Mouse (Mus musculus): ENCODE measurements around the gene Cnksr2.

Cnksr2 gene

DNA sequence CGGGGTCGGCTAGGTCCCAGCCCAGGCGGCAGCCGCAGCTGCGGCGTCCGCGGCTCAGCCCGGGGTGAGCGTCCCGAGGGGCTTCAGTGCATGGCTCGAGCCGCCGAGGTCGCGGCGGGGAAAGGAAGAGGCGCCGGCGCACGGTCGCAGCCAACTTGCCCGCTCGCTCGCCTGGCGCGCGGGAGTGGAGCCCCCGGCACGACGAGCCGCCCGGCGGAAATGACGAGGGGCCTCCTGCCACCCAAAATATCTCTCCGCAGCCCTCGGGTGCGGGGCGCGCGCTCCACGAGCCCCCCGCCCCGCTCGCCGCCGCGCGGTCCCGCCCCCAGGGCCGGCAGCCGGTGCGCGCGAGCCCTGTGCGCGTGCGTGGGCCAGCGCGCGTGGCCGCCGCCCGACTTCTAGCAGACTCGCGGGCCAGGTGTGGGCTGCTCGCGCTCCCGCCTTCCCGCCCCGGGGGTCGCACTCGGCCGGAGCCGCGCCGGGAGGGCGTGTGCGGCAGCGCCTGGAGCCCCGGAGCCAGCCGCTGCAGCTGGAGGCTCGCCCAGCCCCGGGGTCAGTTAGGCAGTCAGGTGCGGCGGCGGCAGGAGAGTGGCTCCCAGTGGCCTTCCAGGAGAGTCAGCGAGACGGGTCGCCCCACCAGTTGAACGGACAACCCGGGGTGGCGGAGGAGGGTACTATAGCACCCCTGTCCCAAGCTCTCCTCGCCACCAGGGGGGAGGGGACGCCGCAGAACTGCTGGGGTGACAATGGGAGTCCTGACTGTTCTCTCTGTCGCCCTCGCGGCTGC, at the start of gene Cnksr2:
TSS of gene Cnksr2 (minus strand) at position 238 of the 787 bp plus-strand sequence.
- no peak for DNase-seq

DNA sequence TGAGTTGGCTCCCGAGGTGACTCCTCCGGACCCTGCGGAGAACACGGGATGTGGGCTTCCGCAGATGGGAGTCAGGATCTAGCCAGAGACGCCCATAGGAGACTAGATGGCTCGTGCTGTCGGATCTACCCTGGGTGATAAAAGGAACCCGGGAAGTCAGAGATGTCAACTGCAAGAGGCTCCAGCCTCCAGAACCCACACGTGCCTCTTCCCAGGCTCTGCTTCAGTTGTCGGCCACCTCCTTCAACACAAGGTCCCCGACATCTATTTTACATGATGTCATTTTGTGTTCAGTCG, 698 bp upstream of the Cnksr2 start:
- no peak for DNase-seq

GRCm38 (mm10) chrX:158042255-158043056, 638 bp downstream of the Cnksr2 start:
- DNase-seq = no peak

- no peak for DNase-seq
These were observed 1.4 kb downstream of the Cnksr2 start for GRCm38 (mm10) chrX:158041703-158042102.

DNA sequence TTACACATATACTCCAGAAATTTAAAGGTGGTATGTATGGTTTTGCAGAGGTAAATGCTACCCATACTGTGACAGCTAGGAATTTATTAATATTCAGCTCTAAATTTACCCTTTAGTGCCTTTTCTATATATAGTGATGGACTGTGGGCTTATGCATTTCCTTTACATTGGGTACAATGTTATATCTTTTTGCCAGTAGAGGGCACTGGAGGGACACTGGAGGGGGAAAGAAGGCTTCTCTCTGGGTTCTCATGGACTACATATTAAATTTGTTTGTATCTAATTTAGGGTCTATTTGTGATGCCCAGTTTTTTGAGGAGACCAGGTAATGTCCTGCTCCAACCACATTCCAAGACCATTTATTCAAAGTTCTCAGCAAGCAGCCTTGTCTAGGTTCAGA, 91.4 kb downstream of the Cnksr2 start:
- no peak for DNase-seq

- no peak for DNase-seq
These were observed 93.8 kb downstream of the Cnksr2 start for GRCm38 (mm10) chrX:157949256-157949655.

GRCm38 (mm10) chrX:157945121-157945520, 98.0 kb downstream of the Cnksr2 start:
- no peak for DNase-seq

GRCm38 (mm10) chrX:157936611-157937010, 106.5 kb downstream of the Cnksr2 start:
- no peak for DNase-seq

GRCm38 (mm10) chrX:157920093-157920492, 123.0 kb downstream of the Cnksr2 start:
- no peak for DNase-seq

- DNase-seq = no peak
These were observed 213.1 kb downstream of the Cnksr2 start for GRCm38 (mm10) chrX:157829983-157830382.

DNA sequence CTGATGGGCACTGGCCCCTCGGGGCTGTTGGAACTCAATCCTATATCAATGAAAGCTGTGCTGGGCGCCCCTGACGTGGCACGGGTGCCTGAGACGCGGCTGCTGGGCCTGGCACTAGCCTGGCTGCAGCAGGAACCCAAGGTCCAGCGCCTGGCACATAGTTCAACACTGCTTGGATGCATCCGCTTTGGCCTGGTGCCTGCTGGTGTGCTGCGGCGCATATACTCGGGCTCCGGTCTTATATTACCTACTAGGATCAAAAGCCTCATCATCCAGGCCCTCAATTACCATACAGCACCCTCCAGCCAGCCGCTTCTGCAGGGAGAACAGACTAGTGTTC, 224.2 kb downstream of the Cnksr2 start:
- no peak for DNase-seq

GRCm38 (mm10) chrX:157818207-157818920, 224.7 kb downstream of the Cnksr2 start, which contains the start of gene Klhl34:
TSS of gene Klhl34 (plus strand) at chrX:157818435.
- no peak for DNase-seq

GRCm38 (mm10) chrX:157817571-157818206, 225.4 kb downstream of the Cnksr2 start:
- DNase-seq = no peak

GRCm38 (mm10) chrX:157809721-157810120, 233.4 kb downstream of the Cnksr2 start:
- no peak for DNase-seq

DNA sequence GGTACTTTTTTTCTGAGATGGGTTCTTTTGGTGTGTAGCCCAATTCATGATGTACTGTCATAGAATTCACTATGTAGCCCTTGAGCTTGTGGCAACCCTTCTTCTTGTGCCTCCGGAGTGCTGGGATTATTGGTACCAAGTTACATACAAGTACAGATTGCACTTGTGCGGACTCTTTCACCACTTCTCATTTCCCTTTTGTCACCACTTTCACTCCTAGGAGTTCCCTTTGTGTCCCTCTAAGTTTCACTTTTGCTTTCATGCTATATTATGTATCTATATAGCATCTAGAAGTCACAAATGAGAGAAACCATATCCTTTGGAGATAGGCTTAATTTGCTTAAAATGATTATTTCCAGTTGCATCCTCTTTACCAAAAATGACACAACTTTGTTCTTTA, 241.4 kb downstream of the Cnksr2 start:
- DNase-seq = no peak

All from kidney, adult 11 months (tissue).